Mouse (Mus musculus): Measurements from ENCODE around the gene Ropn1. TPM values are rescaled to one million over a fixed set of nuclear protein-coding genes. Genes with fewer than 3 reads are reported as not detected.
A peak's percentile ranks its signal among the peaks of the same experiment; 100 is the strongest.
"Not testable (repeated sequence)": the region's sequence is repeated elsewhere in the genome, so short reads cannot be mapped to it uniquely, and the experiment has no call there.

Gene Ropn1
- polyA plus RNA-seq, 1 experiment from 2014 or later = not detected

- peaks cover 5% of the 10 kb centered on the region; the same call in 1 of the 2 replicates for H3K27me3 ChIP-seq (ENCODE audit: control insufficient read depth, insufficient read depth, low read depth, low read length)
- H3K4me2 ChIP-seq (ENCODE audit: low read depth, low read length) = no peak overlapping the region
- 0 out of 2 replicates have a peak, but pooled peaks cover 2% of the 10 kb centered on the region for H3K4me1 ChIP-seq (ENCODE audit: control insufficient read depth, low read depth, low read length)
- no peaks in the 10 kb centered on the region for H3K9me3 ChIP-seq (replicated peaks; ENCODE audit: control insufficient read depth, low read length)
- 66% methylated on average over 7 of the region's 7 CpGs for WGBS (ENCODE audit: insufficient replicate concordance)
- H3K27ac ChIP-seq (ENCODE audit: low read length) = no peak overlapping the region
- no peak overlapping the region for H3K9ac ChIP-seq (ENCODE audit: low read depth, low read length)
- no peaks in the 10 kb centered on the region for H3K36me3 ChIP-seq (ENCODE audit: control insufficient read depth, insufficient read depth)
- no peak for ATAC-seq (ENCODE audit: low read depth)
- H3K4me3 ChIP-seq (ENCODE audit: low read depth, low read length) = no peak overlapping the region
These were observed 22.2 kb downstream of the Ropn1 start for GRCm38 (mm10) chr16:34671966-34672365.

GRCm38 (mm10) chr16:34672822-34673221 lies 23.1 kb downstream of the Ropn1 start:
- no peak overlapping the region for H3K4me3 ChIP-seq (ENCODE audit: low read depth, low read length)
- WGBS (ENCODE audit: insufficient replicate concordance) = 38% methylated on average over 3 of the region's 3 CpGs
- H3K4me1 ChIP-seq (ENCODE audit: control insufficient read depth, low read depth, low read length) = no peaks in the 10 kb centered on the region
- no peak for ATAC-seq (ENCODE audit: low read depth)
- H3K27ac ChIP-seq (ENCODE audit: low read length) = no peak overlapping the region
- H3K9me3 ChIP-seq (replicated peaks; ENCODE audit: control insufficient read depth, low read length) = no peaks in the 10 kb centered on the region
- H3K4me2 ChIP-seq (ENCODE audit: low read depth, low read length) = no peak overlapping the region
- no peak overlapping the region for H3K9ac ChIP-seq (ENCODE audit: low read depth, low read length)
- no peaks in the 10 kb centered on the region for H3K36me3 ChIP-seq (ENCODE audit: control insufficient read depth, insufficient read depth)
- H3K27me3 ChIP-seq (ENCODE audit: control insufficient read depth, insufficient read depth, low read depth, low read length) = 0 out of 2 replicates have a peak, but pooled peaks cover 2% of the 10 kb centered on the region

GRCm38 (mm10) chr16:34674365-34674764 lies 24.6 kb downstream of the Ropn1 start:
- 0 out of 2 replicates have a peak, but pooled peaks cover 2% of the 10 kb centered on the region for H3K27me3 ChIP-seq (ENCODE audit: control insufficient read depth, insufficient read depth, low read depth, low read length)
- H3K4me2 ChIP-seq (ENCODE audit: low read depth, low read length) = no peak overlapping the region
- no peak for ATAC-seq (ENCODE audit: low read depth)
- no peak overlapping the region for H3K27ac ChIP-seq (ENCODE audit: low read length)
- no peaks in the 10 kb centered on the region for H3K9me3 ChIP-seq (replicated peaks; ENCODE audit: control insufficient read depth, low read length)
- no peak overlapping the region for H3K4me3 ChIP-seq (ENCODE audit: low read depth, low read length)
- whole genome bisulfite sequencing (ENCODE audit: insufficient replicate concordance) = 71% methylated on average over 6 of the region's 6 CpGs
- no peaks in the 10 kb centered on the region for H3K4me1 ChIP-seq (ENCODE audit: control insufficient read depth, low read depth, low read length)
- H3K36me3 ChIP-seq (ENCODE audit: control insufficient read depth, insufficient read depth) = no peaks in the 10 kb centered on the region
- H3K9ac ChIP-seq (ENCODE audit: low read depth, low read length) = no peak overlapping the region

- no peak overlapping the region for H3K9ac ChIP-seq (ENCODE audit: low read depth, low read length)
- H3K4me3 ChIP-seq (ENCODE audit: low read depth, low read length) = no peak overlapping the region
- H3K27ac ChIP-seq (ENCODE audit: low read length) = no peak overlapping the region
- H3K4me2 ChIP-seq (ENCODE audit: low read depth, low read length) = no peak overlapping the region
- no peaks in the 10 kb centered on the region for H3K9me3 ChIP-seq (replicated peaks; ENCODE audit: control insufficient read depth, low read length)
- no peaks in the 10 kb centered on the region for H3K4me1 ChIP-seq (ENCODE audit: control insufficient read depth, low read depth, low read length)
- H3K27me3 ChIP-seq (ENCODE audit: control insufficient read depth, insufficient read depth, low read depth, low read length) = no peaks in the 10 kb centered on the region; the same call in 1 of the 2 replicates
- ATAC-seq (ENCODE audit: low read depth) = no peak
- no peaks in the 10 kb centered on the region for H3K36me3 ChIP-seq (ENCODE audit: control insufficient read depth, insufficient read depth)
These were observed 32.1 kb downstream of the Ropn1 start for GRCm38 (mm10) chr16:34681823-34682222.

GRCm38 (mm10) chr16:34689879-34690278 lies 40.2 kb downstream of the Ropn1 start:
- H3K9ac ChIP-seq (ENCODE audit: low read depth, low read length) = no peak overlapping the region
- no peaks in the 10 kb centered on the region for H3K9me3 ChIP-seq (replicated peaks; ENCODE audit: control insufficient read depth, low read length)
- no peak for ATAC-seq (ENCODE audit: low read depth)
- H3K4me3 ChIP-seq (ENCODE audit: low read depth, low read length) = peak overlapping the region; percentile 75; the same call in 1 of the 2 replicates
- 65% methylated on average over 3 of the region's 3 CpGs for WGBS (ENCODE audit: insufficient replicate concordance)
- no peaks in the 10 kb centered on the region for H3K36me3 ChIP-seq (ENCODE audit: control insufficient read depth, insufficient read depth)
- H3K4me2 ChIP-seq (ENCODE audit: low read depth, low read length) = peak overlapping the region; percentile 87; the same call in 1 of the 2 replicates
- no peak overlapping the region for H3K27ac ChIP-seq (ENCODE audit: low read length)
- H3K4me1 ChIP-seq (ENCODE audit: control insufficient read depth, low read depth, low read length) = peaks cover 5% of the 10 kb centered on the region
- H3K27me3 ChIP-seq (ENCODE audit: control insufficient read depth, insufficient read depth, low read depth, low read length) = no peaks in the 10 kb centered on the region; the same call in 1 of the 2 replicates

GRCm38 (mm10) chr16:34690334-34691144 lies 40.8 kb downstream of the Ropn1 start, which contains the start of gene Ccdc14:
Ccdc14 (plus strand) TSS chr16:34690616.
- Histone ChIP-seq H3K9me3 (replicated peaks; ENCODE audit: control insufficient read depth, low read length) (no peaks in the 10 kb centered on the region), H3K36me3 (ENCODE audit: control insufficient read depth, insufficient read depth) (no peaks in the 10 kb centered on the region), H3K27me3 (ENCODE audit: control insufficient read depth, insufficient read depth, low read depth, low read length) (no peaks in the 10 kb centered on the region; the same call in 1 of the 2 replicates), H3K4me3 (ENCODE audit: low read depth, low read length) (peak within 1 kb of the TSS; percentile 75), H3K4me2 (ENCODE audit: low read depth, low read length) (peak within 1 kb of the TSS; percentile 87), H3K27ac (ENCODE audit: low read length) (peak within 1 kb of the TSS; percentile 76), H3K4me1 (ENCODE audit: control insufficient read depth, low read depth, low read length) (peaks cover 5% of the 10 kb centered on the region), H3K9ac (ENCODE audit: low read depth, low read length) (peak within 1 kb of the TSS; percentile 76)
- peak; percentile 97 for ATAC-seq (ENCODE audit: low read depth)
- WGBS (ENCODE audit: insufficient replicate concordance) = under 1% methylated on average over 53 of the region's 53 CpGs

GRCm38 (mm10) chr16:34691156-34691555 lies 41.4 kb downstream of the Ropn1 start:
- H3K4me1 ChIP-seq (ENCODE audit: control insufficient read depth, low read depth, low read length) = peaks cover 5% of the 10 kb centered on the region
- no peaks in the 10 kb centered on the region for H3K9me3 ChIP-seq (replicated peaks; ENCODE audit: control insufficient read depth, low read length)
- ATAC-seq (ENCODE audit: low read depth) = peak; percentile 41; the same call in 1 of the 2 replicates
- no peaks in the 10 kb centered on the region for H3K27me3 ChIP-seq (ENCODE audit: control insufficient read depth, insufficient read depth, low read depth, low read length)
- 12% methylated on average over 11 of the region's 11 CpGs for WGBS (ENCODE audit: insufficient replicate concordance)
- H3K36me3 ChIP-seq (ENCODE audit: control insufficient read depth, insufficient read depth) = no peaks in the 10 kb centered on the region
- H3K9ac ChIP-seq (ENCODE audit: low read depth, low read length) = peak overlapping the region; percentile 76
- H3K4me2 ChIP-seq (ENCODE audit: low read depth, low read length) = peak overlapping the region; percentile 87
- peak overlapping the region; percentile 76 for H3K27ac ChIP-seq (ENCODE audit: low read length)
- H3K4me3 ChIP-seq (ENCODE audit: low read depth, low read length) = peak overlapping the region; percentile 75

GRCm38 (mm10) chr16:34694477-34694876 lies 44.8 kb downstream of the Ropn1 start:
- Histone ChIP-seq H3K4me1 (ENCODE audit: control insufficient read depth, low read depth, low read length) (peaks cover 5% of the 10 kb centered on the region), H3K27ac (ENCODE audit: low read length) (no peak overlapping the region), H3K4me3 (ENCODE audit: low read depth, low read length) (no peak overlapping the region), H3K27me3 (ENCODE audit: control insufficient read depth, insufficient read depth, low read depth, low read length) (no peaks in the 10 kb centered on the region), H3K9ac (ENCODE audit: low read depth, low read length) (no peak overlapping the region), H3K9me3 (replicated peaks; ENCODE audit: control insufficient read depth, low read length) (no peaks in the 10 kb centered on the region), H3K4me2 (ENCODE audit: low read depth, low read length) (no peak overlapping the region), H3K36me3 (ENCODE audit: control insufficient read depth, insufficient read depth) (no peaks in the 10 kb centered on the region; the same call in 1 of the 2 replicates)
- ATAC-seq (ENCODE audit: low read depth) = no peak
- 34% methylated on average over 7 of the region's 7 CpGs for WGBS (ENCODE audit: insufficient replicate concordance)

- H3K9ac ChIP-seq (ENCODE audit: low read depth, low read length); H3K9me3 ChIP-seq (replicated peaks; ENCODE audit: control insufficient read depth, low read length); H3K4me2 ChIP-seq (ENCODE audit: low read depth, low read length); H3K4me1 ChIP-seq (ENCODE audit: control insufficient read depth, low read depth, low read length); H3K27ac ChIP-seq (ENCODE audit: low read length); H3K27me3 ChIP-seq (ENCODE audit: control insufficient read depth, insufficient read depth, low read depth, low read length); H3K4me3 ChIP-seq (ENCODE audit: low read depth, low read length); H3K36me3 ChIP-seq (ENCODE audit: control insufficient read depth, insufficient read depth); ATAC-seq (ENCODE audit: low read depth): not testable (repeated sequence)
- WGBS (ENCODE audit: insufficient replicate concordance) = 58% methylated on average over 3 of the region's 3 CpGs
These were observed 49.0 kb downstream of the Ropn1 start for GRCm38 (mm10) chr16:34698721-34699120.
